Mouse (Mus musculus): ENCODE results near the gene Gm42417. TPM values are rescaled to one million over a fixed set of nuclear protein-coding genes. Genes with fewer than 3 reads are reported as not detected.
"Not testable (repeated sequence)": the region's sequence is repeated elsewhere in the genome, so short reads cannot be mapped to it uniquely, and the experiment has no call there.

Gene Gm42417
- total RNA-seq, 2 experiments from 2014 or later = 0.49 TPM; not detected in 1

DNA sequence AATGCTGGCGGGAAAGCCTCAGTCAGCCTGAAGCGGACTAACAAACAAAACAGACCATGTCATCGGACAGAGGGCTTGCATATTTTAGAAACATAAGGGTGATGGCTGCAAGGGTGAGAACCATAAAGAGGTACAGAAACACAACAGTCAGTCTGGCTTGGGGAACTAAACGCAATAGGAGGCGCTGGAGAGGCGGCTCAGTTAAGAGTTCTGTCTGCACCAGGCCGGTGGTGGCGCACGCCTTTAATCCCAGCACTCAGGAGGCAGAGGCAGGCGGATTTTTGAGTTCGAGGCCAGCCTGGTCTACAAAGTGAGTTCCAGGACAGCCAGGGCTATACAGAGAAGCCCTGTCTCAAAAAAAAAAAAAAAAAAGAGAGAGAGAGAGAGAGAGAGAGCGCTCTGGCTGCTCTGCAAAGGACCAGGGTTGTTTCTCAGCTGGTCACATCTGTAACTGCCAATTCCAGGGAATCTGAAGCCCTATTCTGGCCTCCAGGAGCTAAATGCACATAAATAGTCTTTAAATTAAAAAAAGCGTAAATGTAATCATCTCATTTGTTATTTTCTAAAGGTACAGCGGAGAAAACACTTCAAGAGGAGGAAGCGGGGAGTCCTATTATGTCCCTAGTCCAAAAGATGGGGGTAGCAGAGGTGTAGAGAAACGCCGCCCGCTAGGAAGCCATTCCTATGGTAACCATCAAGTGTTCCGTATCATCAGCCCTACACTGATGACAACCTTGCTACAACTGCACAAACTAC lies 6.8 kb upstream of the Gm42417 start:
- DNase-seq = peak; percentile 52 to 59

DNA sequence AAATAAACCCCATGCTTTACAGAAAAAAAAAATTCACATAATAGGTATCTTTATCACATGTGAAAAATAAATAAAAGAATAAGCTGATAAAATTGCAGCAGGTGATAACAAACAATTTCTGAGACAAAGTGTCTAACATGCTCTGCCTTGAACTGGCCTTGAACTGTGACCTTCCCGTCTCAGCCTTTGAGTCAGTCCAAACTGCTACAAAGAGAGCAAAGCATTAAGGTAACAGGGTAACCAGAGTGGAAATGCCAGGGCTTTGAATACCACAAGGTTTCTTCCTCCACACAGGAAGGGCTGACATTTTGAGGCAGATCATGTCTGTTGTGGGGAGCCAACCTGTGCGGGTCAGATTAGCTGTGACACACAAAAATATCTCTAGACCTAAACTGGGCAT lies 6.2 kb upstream of the Gm42417 start:
- DNase-seq = peak; percentile 46 to 51

DNA sequence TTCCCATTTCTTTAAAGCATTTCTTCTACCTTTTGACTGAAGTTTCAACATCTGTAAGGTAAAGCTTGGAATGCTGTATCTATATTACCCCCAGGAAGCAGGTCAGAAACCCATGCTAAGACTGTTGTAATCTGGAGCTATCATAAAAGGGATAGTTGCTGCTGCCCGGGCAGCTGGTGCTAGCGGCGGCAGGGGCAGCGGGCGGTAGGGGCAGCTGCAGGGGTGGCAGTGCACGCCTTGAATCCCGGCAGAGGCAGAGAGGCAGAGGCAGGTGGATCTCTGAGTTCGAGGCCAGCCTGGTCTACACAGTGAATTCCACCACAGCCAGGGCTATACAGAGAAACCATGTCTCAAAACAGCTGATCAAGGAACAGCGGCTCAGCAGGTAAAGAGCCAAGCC lies 3.7 kb upstream of the Gm42417 start:
- DNase-seq = no peak

DNA sequence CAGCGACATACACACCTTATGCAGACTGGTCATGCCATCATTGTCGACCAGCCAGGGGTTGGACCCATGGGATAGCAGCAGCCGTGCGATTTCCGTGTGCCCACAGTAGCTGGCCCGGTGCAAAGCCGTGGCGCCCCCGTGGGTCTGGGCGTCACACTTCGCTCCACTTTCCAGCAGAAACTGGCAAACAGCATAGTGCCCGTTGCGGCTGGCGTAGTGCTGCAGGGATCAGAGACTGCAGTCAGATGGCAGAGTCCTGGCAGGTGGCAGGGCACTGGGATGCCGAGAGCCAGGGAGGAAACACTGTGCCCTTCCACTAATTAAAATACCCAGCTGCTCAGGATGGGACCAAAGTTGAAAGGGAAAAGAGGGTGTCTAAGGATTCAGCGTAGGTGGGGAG lies 2.6 kb upstream of the Gm42417 start:
- DNase-seq = no peak

DNA sequence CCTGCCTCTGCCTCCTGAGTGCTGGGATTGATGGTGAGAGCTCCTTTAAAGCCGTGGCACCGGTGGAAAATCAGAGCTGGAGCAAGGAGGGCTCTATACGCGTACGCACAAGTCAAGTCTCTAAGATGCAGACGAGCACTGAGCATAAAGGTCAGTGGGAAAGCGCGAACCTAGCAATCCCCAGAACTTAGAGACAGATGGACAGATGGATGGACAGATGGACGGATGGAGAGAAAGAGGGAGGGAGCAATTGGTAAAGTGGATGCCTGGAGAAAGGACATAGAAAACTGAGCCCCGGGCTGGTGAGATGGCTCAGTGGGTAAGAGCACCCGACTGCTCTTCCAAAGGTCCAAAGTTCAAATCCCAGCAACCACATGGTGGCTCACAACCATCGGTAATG lies 1.6 kb upstream of the Gm42417 start:
- no peak for DNase-seq

DNA sequence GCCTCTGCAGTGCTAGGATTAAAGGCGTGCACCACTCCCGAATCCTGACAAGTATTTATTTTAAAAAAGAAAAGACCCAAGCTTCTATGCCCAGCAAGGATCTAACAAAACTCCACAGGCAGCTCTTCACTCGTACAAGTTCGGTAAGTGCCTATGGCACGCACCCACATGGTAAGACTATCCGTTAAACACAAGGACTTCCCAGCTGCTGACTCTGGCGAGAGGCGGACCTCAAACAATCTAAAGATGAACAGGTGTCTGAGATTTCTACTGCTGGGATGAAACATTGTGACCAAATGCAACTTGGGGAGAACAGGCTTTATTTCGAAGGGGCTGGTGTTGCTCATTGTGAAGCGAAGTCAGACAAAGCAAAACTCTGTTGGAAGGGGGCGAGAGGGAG lies 903 bp upstream of the Gm42417 start:
- DNase-seq = no peak

DNA sequence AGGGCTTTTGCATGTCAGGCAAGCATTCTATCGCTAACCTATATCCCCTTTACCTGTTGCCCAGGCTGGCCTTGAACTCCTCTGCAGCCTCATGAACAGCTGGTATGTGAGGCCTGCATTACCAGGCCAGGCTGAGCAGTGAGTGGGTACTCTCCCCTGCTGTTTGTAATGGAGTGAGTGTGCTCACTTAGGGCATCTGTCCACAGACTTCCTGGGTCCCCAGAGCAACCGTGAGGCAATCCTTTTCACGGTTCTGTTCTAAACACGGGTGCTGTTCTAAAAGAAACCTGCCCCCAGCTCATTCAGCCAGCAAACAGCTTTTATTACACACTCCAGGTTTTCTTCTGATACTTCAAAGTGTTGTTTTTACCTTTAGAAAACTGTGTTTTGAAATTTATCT lies 502 bp downstream of the Gm42417 start:
- no peak for DNase-seq

DNA sequence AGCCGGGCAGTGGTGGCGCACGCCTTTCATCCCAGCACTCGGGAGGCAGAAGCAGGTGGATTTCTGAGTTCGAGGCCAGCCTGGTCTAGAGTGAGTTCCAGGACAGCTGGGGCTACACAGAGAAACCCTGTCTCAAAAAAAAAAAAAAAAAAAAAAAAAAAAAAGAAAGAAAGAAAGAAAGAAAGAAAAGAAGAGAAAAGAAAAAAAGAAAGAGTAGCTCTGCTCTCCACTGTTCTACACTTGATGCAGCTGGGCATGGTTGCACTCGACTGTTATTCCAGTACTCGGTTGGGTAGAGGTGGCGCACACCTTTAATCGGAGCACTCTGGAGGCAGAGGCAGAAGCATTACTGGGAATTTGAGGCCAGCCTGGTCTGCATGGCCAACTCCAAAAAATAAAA lies 2.4 kb downstream of the Gm42417 start, which contains the start of gene Ankrd23:
TSS of gene Ankrd23 (minus strand) at position 101 of the 400 bp plus-strand sequence.
- DNase-seq = not testable (repeated sequence)

DNA sequence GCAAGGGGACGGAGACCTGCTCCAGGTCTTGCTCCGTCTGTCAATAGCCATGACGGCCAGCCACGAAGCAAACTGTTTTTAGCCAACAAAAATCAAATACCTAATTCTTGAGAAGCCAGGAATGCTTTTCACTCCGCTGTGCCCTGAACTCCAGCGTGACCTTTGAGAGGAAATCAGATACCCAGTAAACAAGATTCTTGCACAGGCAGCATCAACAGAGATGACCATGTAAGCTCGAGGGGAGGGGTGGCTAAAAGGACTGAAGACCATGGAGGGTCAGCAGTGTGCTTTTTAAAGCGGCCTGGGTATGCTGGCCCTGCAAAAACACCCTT lies 2.9 kb downstream of the Gm42417 start:
- DNase-seq = no peak

DNA sequence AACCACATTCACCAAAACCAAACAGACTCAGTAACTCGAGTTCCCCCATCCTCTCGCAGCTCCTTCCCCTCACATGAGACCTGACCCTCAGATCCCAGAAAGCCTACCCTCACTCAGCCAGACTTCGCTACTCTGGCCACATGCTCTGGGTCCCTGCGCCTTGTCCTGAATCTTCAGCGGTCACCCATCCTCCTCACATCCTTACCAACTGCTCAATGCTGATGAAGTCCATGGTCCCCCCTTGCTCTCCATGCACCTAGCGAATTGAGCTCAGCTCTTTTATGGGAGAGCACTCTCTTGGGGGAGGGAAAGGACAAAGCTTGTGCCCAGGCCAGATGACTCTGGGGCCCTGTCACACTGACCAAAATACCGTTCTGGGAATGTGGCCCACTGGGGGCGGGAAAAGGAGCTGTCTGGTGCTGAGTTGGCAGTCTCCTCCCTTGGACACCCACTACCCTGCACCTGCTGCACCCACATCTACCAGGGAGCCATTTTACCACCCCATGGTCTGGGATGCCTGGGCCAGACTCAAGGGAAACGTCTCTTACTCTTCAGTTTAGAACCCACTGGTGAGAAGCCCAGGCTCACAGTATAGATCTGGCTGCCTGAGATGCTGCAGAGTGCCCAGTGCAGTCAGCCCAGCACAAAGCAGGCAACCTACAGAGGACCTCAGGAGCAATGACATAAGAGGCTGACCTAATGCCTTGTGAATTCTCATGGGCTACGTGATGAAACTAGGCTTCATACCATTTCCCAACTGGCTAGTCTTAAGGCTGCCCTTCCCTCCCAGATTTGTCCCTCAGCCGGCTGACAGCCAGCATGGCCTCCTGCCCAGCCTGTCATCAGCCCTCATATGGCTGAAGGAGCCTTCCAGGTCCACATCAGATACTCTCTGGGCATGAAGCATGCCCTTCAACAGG lies 3.5 kb downstream of the Gm42417 start:
- peak; percentile 65 to 73 for DNase-seq

DNA sequence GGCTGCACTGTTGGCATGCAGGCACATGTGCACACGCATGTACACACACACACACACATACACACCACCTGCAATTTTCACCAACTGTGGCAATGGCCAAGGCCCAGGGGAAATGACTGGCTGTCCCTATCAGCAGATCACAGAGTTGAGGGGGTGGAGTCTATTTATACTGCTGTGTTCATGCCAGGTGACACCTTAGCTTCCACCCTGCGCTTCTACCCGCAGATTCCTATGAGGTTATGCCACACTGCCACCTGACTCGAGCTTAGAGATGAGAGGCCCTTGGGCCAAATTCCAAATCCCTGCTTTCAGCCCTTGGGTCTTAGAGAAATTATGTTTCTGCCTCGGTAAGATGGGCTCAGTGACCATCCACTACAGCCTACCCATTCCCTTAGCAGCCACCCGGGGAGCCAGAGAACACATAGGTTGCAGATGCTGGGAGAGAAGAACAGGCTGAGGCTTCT lies 4.6 kb downstream of the Gm42417 start:
- no peak for DNase-seq

DNA sequence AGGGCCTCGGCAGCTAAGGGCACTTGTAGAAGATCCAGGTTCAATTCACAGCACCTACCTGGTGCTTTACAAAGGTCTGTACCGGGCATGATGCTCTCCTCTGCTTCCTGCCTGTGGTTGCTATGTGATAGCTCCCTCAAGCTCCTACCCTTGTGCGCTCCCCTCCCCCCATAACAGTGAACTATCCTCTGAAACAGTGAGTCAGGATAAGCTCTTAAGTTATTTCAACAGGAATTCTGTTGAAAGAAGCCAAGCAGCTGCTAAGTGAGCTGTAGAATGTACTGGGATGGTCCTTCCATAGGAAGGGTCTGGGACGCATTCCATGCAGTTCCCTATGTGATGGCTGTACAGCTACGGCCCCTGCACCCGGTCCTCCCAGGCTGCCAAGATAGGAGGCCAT lies 5.7 kb downstream of the Gm42417 start:
- DNase-seq = no peak

DNA sequence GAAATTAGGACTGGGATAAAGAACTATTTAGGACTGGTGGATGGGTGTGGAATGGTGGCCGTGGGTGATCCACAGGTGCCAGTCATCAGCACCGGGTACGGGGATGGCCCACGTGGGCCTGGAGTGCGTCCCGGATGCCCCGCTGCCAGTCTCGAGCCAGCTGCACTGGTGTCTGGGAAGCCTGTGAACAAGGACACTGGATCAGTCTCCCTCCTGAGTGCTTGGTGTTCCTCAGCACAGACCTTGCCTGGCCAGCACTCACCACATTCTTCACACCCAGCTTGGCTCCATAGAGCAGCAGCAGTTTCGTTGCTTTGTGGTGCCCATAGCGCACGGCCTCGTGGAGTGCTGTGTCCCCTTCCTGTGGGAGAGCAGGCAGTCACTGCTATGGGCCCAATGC lies 7.8 kb downstream of the Gm42417 start:
- no peak for DNase-seq

DNA sequence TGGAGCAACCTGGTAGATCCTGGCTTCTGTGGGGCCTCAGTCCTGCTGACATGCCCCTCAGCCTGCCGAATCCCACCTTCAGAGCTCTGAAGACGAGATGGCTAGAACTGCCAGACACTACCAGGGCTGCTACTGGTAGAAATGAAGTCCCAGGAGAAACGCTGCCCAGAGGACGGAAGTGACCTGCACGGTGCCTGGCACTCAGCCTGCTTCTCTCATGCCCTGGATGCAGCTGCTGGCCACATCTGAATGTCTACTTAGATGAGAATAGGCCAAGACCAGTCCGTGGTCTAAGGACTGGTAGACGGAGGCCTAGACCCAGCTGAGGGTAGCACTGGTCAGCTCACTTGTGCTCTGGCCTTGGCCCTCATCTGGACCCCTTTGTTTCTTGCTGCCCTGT lies 8.3 kb downstream of the Gm42417 start:
- DNase-seq = no peak

DNA sequence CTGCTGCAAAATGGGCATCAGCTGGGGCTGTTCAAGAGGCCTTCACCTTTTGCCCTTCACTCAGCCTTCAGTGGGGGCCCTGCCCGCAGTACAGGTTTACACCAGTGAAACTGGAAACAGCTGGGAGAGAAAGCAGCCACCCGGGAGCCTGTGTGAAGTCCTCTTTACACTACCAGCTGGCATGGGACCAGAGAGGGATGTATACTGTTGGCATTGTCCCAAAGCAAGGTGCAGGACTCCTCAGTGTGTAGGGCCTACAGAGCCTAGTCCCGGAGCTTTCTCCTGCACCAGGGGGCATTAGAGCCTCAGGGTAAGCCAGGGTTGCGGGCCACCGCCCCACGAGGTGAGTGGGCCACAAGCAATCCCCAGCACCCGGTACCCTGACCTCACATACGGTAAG lies 8.7 kb downstream of the Gm42417 start:
- DNase-seq = no peak

DNA sequence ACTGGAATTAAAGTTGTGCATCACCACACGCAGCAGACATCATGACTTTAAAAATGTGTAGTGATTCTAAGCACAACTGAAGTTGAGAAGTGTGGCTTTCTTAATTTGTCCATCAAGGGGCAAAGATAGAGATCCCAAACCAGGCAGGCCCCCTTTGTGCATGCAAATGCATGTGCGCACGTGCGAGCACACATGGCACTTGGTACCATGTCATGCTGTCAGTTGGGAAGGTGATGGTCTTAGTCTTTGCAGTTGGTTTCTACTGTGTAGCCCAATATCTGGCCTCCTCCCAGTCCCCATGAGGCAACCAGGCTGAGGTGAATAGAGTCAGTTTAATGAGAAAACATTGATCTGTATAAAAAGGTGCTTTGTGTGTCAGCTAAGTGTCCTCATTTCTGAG lies 9.4 kb downstream of the Gm42417 start:
- DNase-seq = no peak

DNA sequence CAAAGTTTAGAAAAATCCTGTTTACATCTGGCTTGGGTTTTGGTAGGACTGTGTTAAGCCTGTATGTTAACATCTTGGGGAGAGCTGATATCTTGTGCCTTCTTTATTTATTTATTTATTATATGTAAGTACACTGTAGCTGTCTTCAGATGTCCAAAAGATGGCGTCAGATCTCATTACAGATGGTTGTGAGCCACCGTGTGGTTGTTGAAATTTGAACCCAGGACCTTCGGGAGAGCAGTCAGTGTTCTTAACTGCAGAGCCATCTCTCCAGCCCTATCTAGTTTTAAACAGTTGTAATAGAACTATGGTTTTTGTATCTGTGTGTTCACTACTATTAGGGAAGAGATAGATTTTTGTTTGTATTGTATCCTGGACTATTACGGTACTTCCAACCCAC lies 10.0 kb downstream of the Gm42417 start:
- no peak for DNase-seq

DNA sequence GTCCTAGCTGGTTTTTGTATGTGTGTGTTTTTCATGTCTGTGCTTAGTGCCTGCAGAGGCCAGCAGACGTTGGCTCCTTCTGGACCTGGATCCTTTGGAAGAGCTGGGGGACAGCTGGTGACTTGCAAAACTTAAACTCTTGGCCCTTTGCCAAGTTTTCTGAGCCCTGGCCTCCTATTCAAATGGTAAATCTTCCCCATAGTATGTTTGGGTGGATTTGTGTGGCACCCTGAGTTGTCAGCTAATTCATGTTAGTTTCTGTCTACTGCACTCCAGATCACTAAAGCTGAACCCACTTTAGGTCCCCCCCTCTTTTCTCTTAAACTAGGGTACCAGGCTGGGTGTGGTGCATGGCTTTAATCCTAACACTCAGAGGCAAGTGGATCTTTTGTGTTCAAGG lies 10.9 kb downstream of the Gm42417 start:
- no peak for DNase-seq

DNA sequence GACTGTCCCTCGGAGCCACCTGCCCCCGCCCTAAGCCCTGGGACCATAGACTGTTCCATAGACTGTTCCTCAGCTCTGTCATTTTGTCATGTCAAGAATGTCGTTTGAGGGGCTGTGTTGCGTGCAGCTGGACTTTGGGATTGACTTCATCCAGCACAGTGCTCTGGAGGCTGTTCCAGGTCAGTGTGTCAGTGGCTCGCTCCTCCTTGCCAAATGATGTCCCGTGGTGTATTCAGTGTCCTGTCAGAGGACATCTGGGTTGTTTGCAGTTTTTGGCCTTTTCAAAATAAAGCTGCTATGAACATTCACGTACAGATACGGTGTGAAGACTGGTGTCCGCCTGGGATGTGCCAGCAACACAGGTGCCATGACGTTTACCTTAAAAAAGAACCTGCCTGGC lies 12.3 kb downstream of the Gm42417 start:
- no peak for DNase-seq

DNA sequence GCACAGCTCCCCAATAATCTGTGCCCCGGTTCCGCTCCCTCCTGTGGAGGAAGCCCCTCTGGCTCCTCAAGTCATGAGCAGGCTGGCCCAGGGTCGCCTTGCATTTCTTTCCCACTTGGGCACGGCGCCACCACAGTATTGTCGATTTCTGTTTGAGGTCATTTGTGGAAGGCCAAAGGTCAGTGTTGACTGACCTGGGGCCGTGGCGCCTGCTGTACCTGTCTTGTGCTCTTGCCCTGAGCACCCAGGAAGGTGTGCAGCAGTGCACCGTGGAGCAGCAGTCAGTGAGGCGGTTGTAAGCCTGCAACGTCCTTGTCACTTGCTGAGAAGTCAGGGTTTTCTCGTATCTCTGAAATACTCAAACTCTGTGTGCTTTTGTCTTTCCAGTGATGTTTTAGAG lies 13.5 kb downstream of the Gm42417 start:
- no peak for DNase-seq

DNA sequence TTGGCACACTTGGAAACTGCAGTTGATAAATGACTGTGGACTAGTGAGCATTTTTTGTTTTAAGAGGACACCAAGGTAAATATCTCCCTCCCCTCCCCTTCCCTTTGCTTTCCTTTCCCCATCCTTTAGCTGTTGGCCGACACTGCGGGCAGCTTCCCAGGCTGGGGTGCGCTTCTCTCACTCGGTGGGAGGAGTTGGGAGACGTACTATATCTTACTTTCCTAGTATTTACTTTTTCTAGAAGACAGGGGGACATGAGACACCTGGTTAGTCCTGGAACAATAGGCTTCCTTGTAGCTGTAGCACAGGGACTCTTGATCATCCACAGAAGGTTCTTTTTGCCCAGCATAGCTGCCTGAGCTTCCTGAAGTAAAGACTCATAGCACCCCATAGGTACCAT lies 15.2 kb downstream of the Gm42417 start:
- no peak for DNase-seq

DNA sequence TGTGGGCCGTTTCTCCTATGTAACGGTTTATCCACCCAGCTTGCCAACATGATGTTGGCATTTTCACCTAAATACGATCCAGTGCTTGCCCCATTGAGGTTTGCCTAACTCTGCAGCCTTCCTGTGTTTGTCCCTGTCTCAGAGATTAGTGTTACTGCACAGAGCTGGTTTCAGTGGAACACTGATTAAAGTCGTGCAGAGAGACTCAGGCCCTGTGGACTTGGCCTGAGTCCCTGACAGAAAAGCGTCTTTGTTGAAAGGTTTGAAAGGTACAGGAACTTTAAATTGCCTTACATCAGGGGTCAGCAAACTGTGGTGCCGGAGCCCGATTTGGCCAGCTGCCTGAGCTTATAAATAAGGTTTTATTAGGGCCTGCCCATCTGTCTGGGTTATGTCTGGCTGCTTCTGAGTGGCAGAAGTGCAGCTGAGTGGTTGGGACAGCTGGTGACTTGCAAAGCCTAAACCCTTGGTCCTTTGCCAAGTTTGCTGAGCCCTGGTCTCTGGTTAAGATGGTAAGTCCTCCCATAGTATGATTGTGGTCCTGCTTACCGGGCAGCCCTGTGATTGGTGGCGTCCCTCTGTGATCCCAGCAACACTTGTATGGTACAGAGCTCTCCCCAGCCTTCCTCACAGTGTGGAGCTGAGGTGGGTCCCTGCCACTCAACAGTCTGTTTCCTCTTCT lies 15.8 kb downstream of the Gm42417 start:
- no peak for DNase-seq

DNA sequence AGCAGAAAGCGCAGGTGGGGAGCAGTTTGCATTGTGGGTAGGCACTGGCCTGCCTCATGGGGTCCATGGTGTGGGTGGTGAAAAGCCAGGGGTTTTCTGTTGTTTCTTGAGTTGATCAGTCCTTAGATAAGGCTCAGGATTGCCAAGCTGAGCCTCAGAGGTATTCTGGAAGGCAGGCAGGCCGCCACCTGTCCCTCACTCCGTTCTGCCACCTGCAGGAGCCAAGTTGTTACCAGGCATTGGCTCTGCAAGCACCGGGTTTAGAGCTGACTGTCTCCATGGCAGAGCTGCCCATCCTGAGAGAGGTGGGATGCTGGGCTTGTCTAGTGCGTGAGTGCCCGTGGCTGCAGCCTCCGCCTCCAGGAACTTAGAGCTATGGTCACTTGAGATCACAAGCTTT lies 17.0 kb downstream of the Gm42417 start:
- no peak for DNase-seq

All from adrenal gland, postnatal 36 days (tissue).